ENCODE assay signal across 8 mouse cellular contexts in genomic region chr3:89437269-89437668, GRCm38 (mm10). TPM values are rescaled to one million over a fixed set of nuclear protein-coding genes. Genes with fewer than 3 reads are reported as not detected.
DNase-seq lines count a peak whose midpoint lies in the region; ATAC-seq and TF ChIP-seq lines count a peak whose summit lies in the region.

No protein-coding gene starts in this region.

- no peak for TF ChIP-seq CTCF in C2C12 (IDR thresholded peaks at IDR 0.05; ENCODE audit: control insufficient read depth, insufficient read depth, insufficient read length)

- ATAC-seq in embryonic facial prominence, embryonic 11.5 days (replicated peaks; ENCODE audit: insufficient number of reproducible peaks, low FRiP score, low TSS enrichment, low read depth), result no peak
- no peak for ATAC-seq in lung, embryonic 16.5 days (ENCODE audit: low read depth)

- no peaks in the 10 kb centered on the region for H3K9me3 ChIP-seq in embryonic facial prominence, embryonic 11.5 days (replicated peaks; ENCODE audit: control insufficient read depth, low read length)
- H3K9me3 ChIP-seq in lung, embryonic 16.5 days (ENCODE audit: control insufficient read depth, low read length), result no peaks in the 10 kb centered on the region

- 34% methylated on average over 5 of the region's 5 CpGs for WGBS in embryonic facial prominence, embryonic 11.5 days
- 32% methylated on average over 5 of the region's 5 CpGs for WGBS in lung, embryonic 16.5 days

- H3K9ac ChIP-seq in embryonic facial prominence, embryonic 11.5 days (replicated peaks; ENCODE audit: low read length), result peak overlapping the region; percentile 69
- H3K9ac ChIP-seq in lung, embryonic 16.5 days (ENCODE audit: low read length), result peak overlapping the region; percentile 73

- H3K79me2 ChIP-seq in C2C12 (ENCODE audit: control insufficient read depth, insufficient read depth), result peaks cover 28% of the 10 kb centered on the region

- peaks cover 16% of the 10 kb centered on the region for H3K79me3 ChIP-seq in C2C12 (ENCODE audit: low read depth)

- no peaks in the 10 kb centered on the region; the same call in 1 of the 2 replicates for H3K4me1 ChIP-seq in embryonic facial prominence, embryonic 11.5 days (ENCODE audit: control insufficient read depth, insufficient read depth, low read length)
- H3K4me1 ChIP-seq in lung, embryonic 16.5 days (replicated peaks; ENCODE audit: control insufficient read depth, insufficient read depth, low read length), result peaks cover 12% of the 10 kb centered on the region

- peak overlapping the region; percentile 67 for H3K4me2 ChIP-seq in embryonic facial prominence, embryonic 11.5 days (ENCODE audit: low read depth, low read length)
- H3K4me2 ChIP-seq in lung, embryonic 16.5 days (ENCODE audit: low read depth, low read length), result peak overlapping the region; percentile 59

- peak overlapping the region; percentile 49 for H3ac ChIP-seq in C2C12 (ENCODE audit: control insufficient read depth, insufficient read length, low read depth)

- peak; percentile 40 for DNase-seq in adrenal gland, postnatal 10 days
- DNase-seq in adrenal gland, adult 18-20 months (ENCODE audit: low spot score in 2 of 2), result no peak
- peak; percentile 28 for DNase-seq in embryonic facial prominence, embryonic 11.5 days (ENCODE audit: low spot score)
- DNase-seq in induced T-regulatory cell, adult 2 months (ENCODE audit: low read depth), result peak; percentile 88
- peak; percentile 83 for DNase-seq in retina, postnatal 1 day
- DNase-seq in urinary bladder, postnatal 25 days (ENCODE audit: low spot score), result no peak

- no peak overlapping the region for H3K27ac ChIP-seq in embryonic facial prominence, embryonic 11.5 days (replicated peaks; ENCODE audit: low read depth, low read length)
- H3K27ac ChIP-seq in lung, embryonic 16.5 days (ENCODE audit: low read length), result peak overlapping the region; percentile 39

- H3K36me3 ChIP-seq in C2C12 (ENCODE audit: control insufficient read depth, insufficient read depth), result peaks cover 20% of the 10 kb centered on the region
- H3K36me3 ChIP-seq in embryonic facial prominence, embryonic 11.5 days (replicated peaks; ENCODE audit: control insufficient read depth, insufficient read depth, low read depth, low read length), result peaks cover 7% of the 10 kb centered on the region
- H3K36me3 ChIP-seq in lung, embryonic 16.5 days (ENCODE audit: control insufficient read depth, insufficient read depth, low read length), result peaks cover 20% of the 10 kb centered on the region

- H3K27me3 ChIP-seq in C2C12 (ENCODE audit: control insufficient read depth, insufficient read depth, insufficient read length), result no peaks in the 10 kb centered on the region
- H3K27me3 ChIP-seq in embryonic facial prominence, embryonic 11.5 days (ENCODE audit: control insufficient read depth, insufficient read depth, low read length), result no peaks in the 10 kb centered on the region
- H3K27me3 ChIP-seq in lung, embryonic 16.5 days (ENCODE audit: control insufficient read depth, insufficient read depth, low read depth, low read length), result no peaks in the 10 kb centered on the region

- H3K4me3 ChIP-seq in C2C12 (ENCODE audit: insufficient read depth, poor library complexity, severe bottlenecking), result peak overlapping the region; percentile 28
- peak overlapping the region; percentile 51 for H3K4me3 ChIP-seq in embryonic facial prominence, embryonic 11.5 days (ENCODE audit: low read depth, low read length)
- peak overlapping the region; percentile 67 for H3K4me3 ChIP-seq in lung, embryonic 16.5 days (ENCODE audit: low read length)

TF ChIP-seq in C2C12, 6 proteins besides CTCF, POLR2A, EP300 and RAD21:
- TF ChIP-seq MYOG (IDR thresholded peaks at IDR 0.05; ENCODE audit: control insufficient read depth, extremely low read depth, insufficient read length) (no peak), MYOD1 (IDR thresholded peaks at IDR 0.05; ENCODE audit: control insufficient read depth, insufficient read length, low read depth) (no peak), MAX (IDR thresholded peaks at IDR 0.05) (no peak), FOSL1 (IDR thresholded peaks at IDR 0.05; ENCODE audit: insufficient read depth, low read length, poor library complexity, severe bottlenecking) (no peak), CEBPB (IDR thresholded peaks at IDR 0.05; ENCODE audit: low read depth) (no peak), USF1 (IDR thresholded peaks at IDR 0.05; ENCODE audit: low read depth) (no peak)

RNA-seq across cellular contexts. Expression of gene Pbxip1, which starts 0.8 kb away (rescaled TPM):
- 10 to 100 TPM; 46.0 to 62.1 TPM for total RNA-seq in adrenal gland, postnatal 10 days (2021)
- total RNA-seq in adrenal gland, adult 18-20 months (2021), result 10 to 100 TPM; 53.2 to 57.8 TPM
- polyA plus RNA-seq in C2C12 (2012; fragmentation: generic; extraction: Trizol), result 34.6 TPM
- 9.1 and 10.8 TPM in 2 replicates for polyA plus RNA-seq in embryonic facial prominence, embryonic 11.5 days (2014; fragmentation: Nextera tagmentation; extraction: Ambion mirVana)
- 35.8 and 38.3 TPM in 2 replicates for polyA plus RNA-seq in lung, embryonic 16.5 days (2015; fragmentation: Nextera tagmentation; extraction: Ambion mirVana)

RNA-seq across cellular contexts. Expression of gene Pygo2, which starts 7.3 kb away (rescaled TPM):
- 10 to 100 TPM; 34.2 to 36.9 TPM for total RNA-seq in adrenal gland, postnatal 10 days (2021)
- 10 to 100 TPM; 40.7 to 40.9 TPM for total RNA-seq in adrenal gland, adult 18-20 months (2021)
- 53.1 TPM for polyA plus RNA-seq in C2C12 (2012; fragmentation: generic; extraction: Trizol)
- 55.8 and 56.5 TPM in 2 replicates for polyA plus RNA-seq in embryonic facial prominence, embryonic 11.5 days (2014; fragmentation: Nextera tagmentation; extraction: Ambion mirVana)
- polyA plus RNA-seq in lung, embryonic 16.5 days (2015; fragmentation: Nextera tagmentation; extraction: Ambion mirVana), result 31.5 and 33.3 TPM in 2 replicates

RNA-seq across cellular contexts. Expression of gene Pmvk, which starts 17.1 kb away (rescaled TPM):
- 10 to 100 TPM; 15.3 to 17.1 TPM for total RNA-seq in adrenal gland, postnatal 10 days (2021)
- 10 to 100 TPM; 31.4 to 77.1 TPM for total RNA-seq in adrenal gland, adult 18-20 months (2021)
- 36.6 TPM for polyA plus RNA-seq in C2C12 (2012; fragmentation: generic; extraction: Trizol)
- 57.3 and 58.9 TPM in 2 replicates for polyA plus RNA-seq in embryonic facial prominence, embryonic 11.5 days (2014; fragmentation: Nextera tagmentation; extraction: Ambion mirVana)
- polyA plus RNA-seq in lung, embryonic 16.5 days (2015; fragmentation: Nextera tagmentation; extraction: Ambion mirVana), result 44.4 and 50.0 TPM in 2 replicates

RNA-seq across cellular contexts. Expression of gene Shc1, which starts 19.0 kb away (rescaled TPM):
- 100 to 1,000 TPM in 1 of 2 experiments, 10 to 100 TPM in 1; 94.4 to 108 TPM for total RNA-seq in adrenal gland, postnatal 10 days (2021)
- 10 to 100 TPM; 75.5 to 87.1 TPM for total RNA-seq in adrenal gland, adult 18-20 months (2021)
- polyA plus RNA-seq in C2C12 (2012; fragmentation: generic; extraction: Trizol), result 86.3 TPM
- 43.6 and 53.0 TPM in 2 replicates for polyA plus RNA-seq in embryonic facial prominence, embryonic 11.5 days (2014; fragmentation: Nextera tagmentation; extraction: Ambion mirVana)
- polyA plus RNA-seq in lung, embryonic 16.5 days (2015; fragmentation: Nextera tagmentation; extraction: Ambion mirVana), result 110 and 114 TPM in 2 replicates

RNA-seq across cellular contexts. Expression of gene Cks1b, which starts 19.1 kb away (rescaled TPM):
- 10 to 100 TPM; 39.8 to 43.2 TPM for total RNA-seq in adrenal gland, postnatal 10 days (2021)
- 10 to 100 TPM; 14.3 to 19.6 TPM for total RNA-seq in adrenal gland, adult 18-20 months (2021)
- polyA plus RNA-seq in C2C12 (2012; fragmentation: generic; extraction: Trizol), result 446 TPM
- 648 and 668 TPM in 2 replicates for polyA plus RNA-seq in embryonic facial prominence, embryonic 11.5 days (2014; fragmentation: Nextera tagmentation; extraction: Ambion mirVana)
- polyA plus RNA-seq in lung, embryonic 16.5 days (2015; fragmentation: Nextera tagmentation; extraction: Ambion mirVana), result 490 and 518 TPM in 2 replicates

Comparison
In these comparisons a context has a peak if more than half of its experiments do, and no peak if none do; other contexts are left out.
1. DNase-seq: peak in adrenal gland, postnatal 10 days (single experiment), embryonic facial prominence, embryonic 11.5 days (single experiment), induced T-regulatory cell, adult 2 months (single experiment) and retina, postnatal 1 day (single experiment); none in adrenal gland, adult 18-20 months (0 of 2) and urinary bladder, postnatal 25 days (single experiment).
2. Peak in every context shown above with its lines, with median percentiles within 50 percentile points of each other: H3K4me3 ChIP-seq.